Mouse (Mus musculus) erythroid progenitor cell, adult 5-6 weeks (primary cell): ENCODE data around the gene Mef2b. TPM values are rescaled to one million over a fixed set of nuclear protein-coding genes. Genes with fewer than 3 reads are reported as not detected.
A peak's percentile ranks its signal among the peaks of the same experiment; 100 is the strongest.

Source experiments
- ATAC-seq: replicated peaks from 2 replicates; pipeline ENCODE4 v1.8.0; 2016; ENCODE audit warnings: moderate number of reproducible peaks, mild to moderate bottlenecking, moderate TSS enrichment, inconsistent platforms; ENCODE audit not compliant: poor library complexity, low FRiP score, severe bottlenecking
- total RNA-seq, 2 experiments: library from RNA; stranded (forward) in 1 of 2; stranded (reverse) in 1 of 2; fragments of 150-400 nt in 1 of 2; fragments of 186-747, 209-891 nt in 1 of 2; gene quantifications; 2 replicates each; pipeline versions ENCODE4 v1.2.3 to v1.2.4; 2015 to 2017; ENCODE audit warnings: low replicate concordance in 2 of 2

Mef2b gene
- total RNA-seq, 2 experiments from 2014 or later: not detected

DNA sequence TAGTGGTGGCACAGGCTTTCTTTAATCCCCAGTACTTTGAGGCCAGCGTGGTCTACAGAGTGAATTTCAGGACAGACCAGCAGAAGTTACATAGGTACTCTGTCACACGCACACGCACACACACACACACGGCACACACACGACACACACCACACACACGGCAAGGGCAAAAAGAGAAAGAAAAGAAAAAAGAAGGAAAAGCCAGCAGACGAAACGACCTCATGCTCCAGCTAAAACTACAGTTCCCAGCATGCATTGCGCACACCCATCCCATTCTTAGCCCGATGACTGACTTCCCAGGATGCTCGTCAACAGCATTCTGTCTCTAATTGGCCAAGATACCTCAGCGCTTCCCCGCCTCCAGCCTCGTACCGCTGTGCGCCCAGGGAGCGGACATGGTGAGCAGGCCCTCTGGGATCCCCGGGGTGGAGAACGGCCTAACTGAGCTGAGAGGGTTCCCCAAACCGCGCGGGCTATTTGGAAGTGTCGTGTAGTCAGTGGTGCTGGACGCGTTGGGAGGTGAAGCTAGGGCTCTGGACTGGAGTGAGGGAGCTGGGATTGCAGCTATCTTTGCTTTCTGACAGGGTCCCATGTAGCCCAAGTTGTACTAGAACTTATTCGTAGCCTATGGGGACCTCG is 32.7 kb downstream of the Mef2b start, which contains the start of gene Tmem161a:
Gene Tmem161a (plus strand): TSS at position 314 of the 639 bp plus-strand sequence.
- ATAC-seq: peak; percentile 99

DNA sequence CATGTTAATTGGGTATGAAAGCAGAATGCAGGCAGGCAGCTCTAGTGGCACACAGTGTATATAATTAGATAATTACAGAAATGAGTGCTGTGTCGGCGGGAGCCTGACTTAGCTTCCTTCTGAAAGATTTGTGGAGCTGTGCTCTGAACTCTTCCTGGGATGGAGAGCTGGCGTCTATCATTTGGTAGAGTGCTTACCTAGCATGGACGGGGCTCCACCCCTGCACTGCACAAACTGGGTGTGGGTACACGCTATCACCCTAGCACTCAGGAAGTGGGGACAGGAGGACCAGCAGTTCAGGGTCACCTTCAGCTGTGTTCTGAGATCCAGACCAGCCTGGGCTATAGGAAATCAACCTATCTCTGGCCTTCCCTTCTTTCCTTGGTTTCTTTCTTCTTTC is 33.8 kb downstream of the Mef2b start:
- 0 out of 2 replicates have a peak, but pooled peaks have one; percentile 28 for ATAC-seq

DNA sequence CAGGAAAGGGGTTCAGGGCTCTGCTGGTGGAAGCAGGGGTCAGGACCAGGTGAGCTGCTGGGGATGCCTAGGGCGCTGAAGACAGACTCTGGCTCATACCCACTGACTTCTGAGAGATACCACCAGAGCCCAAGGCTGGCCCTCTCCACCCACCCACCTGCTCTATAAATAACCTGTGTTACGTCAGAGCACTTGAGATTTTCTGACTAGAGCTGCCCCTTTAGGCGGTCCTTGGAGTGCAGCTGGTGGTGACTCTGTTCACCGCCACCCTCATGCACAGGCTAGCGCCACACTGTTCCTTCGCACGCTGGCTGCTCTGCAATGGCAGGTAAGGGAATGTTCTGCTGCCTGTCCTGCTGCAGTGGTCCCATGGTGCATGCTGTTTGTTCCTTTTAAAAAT is 34.6 kb downstream of the Mef2b start:
- no peak for ATAC-seq

DNA sequence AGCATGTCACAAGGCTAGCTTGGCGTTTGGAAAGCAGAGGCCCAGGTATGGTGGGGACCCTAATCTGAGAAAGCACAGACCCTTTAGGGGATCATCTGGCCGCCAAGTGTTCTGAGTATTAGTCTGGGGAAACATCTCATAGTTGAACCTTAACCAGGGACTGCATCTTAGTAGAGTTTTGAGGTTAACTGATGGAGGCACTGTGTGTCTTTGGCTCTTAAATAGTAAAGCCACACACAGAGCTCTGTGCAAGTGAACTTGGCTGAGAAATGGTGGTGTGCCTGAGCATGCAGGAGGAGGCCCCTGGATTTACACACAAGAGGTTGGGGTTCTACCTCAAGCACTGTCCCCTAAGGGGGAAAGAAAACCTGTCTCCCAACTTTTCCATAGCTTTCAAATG is 38.7 kb downstream of the Mef2b start:
- no peak for ATAC-seq

DNA sequence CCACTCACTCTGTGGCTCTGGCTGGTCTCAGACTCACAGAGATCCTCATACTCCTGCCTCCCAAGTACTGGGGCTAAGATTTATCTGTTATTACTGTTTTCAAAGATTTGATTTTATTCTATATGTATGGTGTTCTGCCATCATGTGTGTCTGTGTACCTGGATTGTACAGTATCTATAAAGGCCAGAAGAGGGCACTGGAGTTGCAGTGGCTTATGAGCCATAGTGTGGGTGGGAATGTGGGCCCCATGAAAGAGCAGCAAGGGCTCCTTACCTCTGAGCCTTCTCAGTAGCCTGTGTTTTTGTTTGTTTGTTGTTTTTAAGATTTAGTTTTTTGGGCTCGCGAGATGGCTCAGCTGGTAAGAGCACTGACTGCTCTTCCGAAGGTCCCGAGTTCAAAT is 39.6 kb downstream of the Mef2b start:
- no peak for ATAC-seq

DNA sequence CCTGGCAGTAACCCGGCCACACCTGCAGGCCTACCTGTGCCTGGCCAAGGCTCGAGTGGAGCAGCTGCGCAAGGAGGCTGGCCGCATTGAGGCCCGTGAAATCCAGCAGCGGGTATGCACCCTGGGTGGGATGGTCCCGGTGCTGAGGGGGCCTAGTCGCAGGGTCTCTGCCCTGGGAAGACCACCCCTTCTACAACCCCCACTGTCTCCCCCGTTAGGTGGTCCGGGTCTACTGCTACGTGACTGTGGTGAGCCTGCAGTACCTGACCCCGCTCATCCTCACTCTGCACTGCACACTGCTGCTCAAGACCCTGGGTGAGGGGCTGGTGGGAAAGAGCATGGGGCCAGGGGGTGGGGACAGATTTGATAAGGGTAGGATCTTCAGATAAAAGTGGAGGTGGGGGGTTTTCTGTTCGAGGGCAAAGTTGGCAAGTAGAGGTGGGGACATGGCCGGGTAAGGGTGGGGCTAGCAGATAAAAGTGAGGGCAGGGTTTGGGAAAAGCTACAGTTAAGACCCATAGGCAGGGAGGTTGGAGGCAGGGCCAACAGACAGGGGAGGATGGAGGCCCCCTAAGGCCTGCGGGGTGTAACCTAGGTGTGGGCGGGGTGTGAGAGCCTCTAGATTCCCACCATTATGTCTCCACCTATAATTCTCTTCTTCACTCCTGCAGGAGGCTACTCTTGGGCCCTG is 41.8 kb downstream of the Mef2b start:
- ATAC-seq: peak; percentile 50; the same call in 1 of the 2 replicates

DNA sequence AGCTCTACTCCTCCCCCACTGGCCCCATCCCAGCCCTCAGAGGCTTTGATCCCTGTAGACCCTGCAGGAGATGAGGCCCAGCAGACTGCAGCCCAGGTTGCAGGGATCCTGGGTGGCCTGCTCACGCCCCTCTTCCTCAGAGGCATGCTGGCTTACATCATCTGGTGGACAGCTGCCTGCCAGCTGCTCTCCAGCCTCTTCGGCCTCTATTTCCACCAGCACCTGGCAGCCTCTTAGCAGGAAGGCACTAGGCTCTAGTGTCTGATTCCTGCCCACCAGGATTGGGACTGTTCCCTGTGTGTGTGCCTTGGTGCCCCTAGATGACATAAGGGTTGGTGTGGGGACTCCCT is 42.4 kb downstream of the Mef2b start:
- ATAC-seq: no peak

DNA sequence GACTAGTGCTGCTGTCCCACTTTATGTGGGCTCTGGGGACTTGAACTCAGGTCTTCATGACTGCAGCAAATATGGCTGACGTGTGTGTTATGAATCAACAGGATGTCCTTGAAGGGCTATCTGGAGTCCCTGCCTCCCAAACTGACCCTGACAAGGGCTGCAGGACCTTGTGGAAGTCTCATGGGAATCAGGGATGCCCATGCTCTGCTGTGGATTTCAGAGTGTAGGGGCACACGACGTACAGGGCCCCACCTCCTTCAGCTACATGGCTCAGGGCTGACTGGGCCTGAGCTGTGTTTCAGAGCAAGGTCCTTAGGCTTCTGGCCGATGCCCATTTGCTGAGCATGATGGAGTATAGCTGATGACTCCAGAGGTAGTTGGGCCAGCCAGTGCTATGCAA is 43.7 kb downstream of the Mef2b start:
- no peak for ATAC-seq

DNA sequence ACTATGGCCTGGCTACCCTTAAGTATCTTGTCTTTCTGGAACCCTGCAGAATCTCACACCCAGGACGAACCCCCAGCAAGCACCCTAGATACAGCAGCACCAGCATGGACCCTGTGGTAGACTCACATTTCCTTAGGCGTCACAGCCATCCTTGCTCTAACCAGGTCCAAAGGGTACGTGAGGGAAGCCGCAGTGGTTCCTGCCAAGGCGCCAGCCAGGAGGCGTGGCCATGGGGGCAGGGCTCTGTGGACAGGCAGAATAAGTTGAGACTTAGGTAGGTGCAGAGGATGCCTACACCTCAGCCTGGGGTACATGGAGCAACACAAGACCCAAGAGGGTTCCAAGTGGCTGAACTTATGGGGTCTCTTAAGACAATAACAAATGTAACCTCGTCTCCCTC is 49.2 kb downstream of the Mef2b start:
- ATAC-seq: no peak

DNA sequence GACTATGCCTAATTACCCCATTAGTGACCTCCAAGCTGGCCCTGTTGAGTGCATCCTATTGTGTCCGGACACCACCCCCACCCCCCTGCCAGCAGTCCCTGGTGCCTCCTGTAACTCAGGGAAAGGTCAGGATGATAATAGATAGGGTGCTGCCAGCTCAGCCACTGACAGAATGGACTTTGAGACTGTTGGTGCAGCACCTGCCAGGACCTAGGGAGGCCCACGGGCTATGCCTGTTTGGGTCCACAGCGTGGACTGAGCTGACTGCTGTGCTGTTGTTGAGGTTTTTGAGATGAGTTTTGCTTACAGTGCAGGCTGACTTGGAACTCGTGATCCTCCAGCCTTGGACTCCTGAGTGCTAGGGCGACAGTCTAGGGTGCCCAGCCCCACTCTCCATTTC is 53.7 kb downstream of the Mef2b start:
- ATAC-seq: no peak

DNA sequence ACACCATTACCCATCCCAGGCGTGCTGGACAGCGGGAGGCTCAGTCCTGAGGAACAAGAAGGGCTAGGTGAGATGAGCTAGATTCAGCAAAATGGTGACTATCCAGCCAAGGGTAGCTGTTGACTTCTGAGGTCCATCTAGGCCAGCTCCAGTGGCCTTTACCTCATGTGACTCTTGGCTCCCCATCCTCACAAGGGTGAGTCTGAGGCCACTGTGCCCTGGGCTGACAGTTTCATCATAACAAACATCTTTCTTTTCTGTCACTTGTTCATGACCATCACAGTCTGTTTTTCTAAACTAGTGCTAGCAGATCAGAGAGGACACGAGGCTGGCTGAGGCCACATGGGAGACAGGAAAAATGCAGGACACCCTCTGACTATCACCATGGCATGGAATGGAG is 54.7 kb downstream of the Mef2b start:
- no peak for ATAC-seq

DNA sequence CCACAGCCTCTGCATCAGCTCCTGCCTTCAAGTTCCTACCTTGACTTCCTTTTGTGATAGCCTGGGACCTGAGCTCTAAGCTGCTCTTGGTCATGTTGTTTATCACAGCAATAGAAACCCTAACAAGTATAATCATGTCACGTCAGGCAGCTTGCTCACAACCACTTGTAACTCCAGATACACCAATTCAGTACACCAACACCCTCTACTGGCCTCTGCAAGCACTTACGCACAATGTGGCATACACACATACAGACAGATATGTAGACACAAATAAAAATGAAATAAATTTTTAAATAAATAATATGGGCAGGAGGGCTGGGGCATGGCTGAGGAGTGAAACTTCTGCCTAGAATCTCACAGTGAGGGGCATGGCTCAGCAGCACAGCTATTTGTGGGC is 56.3 kb downstream of the Mef2b start:
- no peak for ATAC-seq

DNA sequence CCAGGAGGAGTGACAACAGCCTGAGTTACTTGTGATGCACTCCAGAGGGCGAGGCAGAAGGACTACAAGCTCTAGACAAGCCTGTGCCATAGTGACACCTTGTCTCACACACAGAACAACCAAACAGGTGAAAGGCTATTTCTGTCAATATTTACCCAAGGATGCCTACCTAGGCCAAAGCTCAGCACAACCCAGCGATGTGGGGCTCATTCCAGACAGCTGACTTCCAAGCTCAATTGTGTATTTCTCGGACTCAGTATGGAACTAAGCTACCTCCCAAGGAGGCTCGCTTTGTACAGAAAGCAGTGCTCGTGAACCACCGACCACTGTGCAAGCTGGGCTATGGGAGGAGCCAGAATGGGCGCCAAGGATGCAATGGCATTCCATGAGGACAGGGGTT is 58.1 kb downstream of the Mef2b start:
- ATAC-seq: no peak

DNA sequence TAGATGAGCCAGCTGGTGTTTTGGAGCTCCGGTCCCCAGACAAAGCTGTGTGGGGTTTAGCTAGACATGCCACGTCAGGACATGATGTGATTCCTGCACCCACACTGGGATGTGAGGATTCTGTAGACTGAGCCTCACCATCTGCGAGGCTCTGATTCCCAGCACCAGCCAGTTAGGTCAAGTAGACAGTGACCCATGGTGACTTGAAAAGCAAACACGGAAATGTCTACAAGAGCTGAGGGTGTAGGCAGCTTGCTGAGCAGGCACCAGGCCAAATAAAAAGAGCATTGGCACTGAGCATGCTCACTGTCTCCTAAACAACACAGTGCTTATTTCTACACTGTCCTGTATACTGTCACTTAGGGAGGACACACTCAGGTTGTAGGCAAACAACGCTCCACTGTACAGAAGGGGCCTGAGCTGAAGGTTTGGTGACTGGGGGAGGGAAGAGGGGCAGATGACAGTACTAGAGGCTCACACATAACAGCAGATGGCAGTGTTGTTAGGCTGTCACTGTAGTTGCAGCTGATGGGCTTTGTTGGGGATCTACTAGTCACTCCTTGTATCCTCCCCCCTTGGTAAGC is 60.7 kb downstream of the Mef2b start:
- peak; percentile 44 for ATAC-seq

DNA sequence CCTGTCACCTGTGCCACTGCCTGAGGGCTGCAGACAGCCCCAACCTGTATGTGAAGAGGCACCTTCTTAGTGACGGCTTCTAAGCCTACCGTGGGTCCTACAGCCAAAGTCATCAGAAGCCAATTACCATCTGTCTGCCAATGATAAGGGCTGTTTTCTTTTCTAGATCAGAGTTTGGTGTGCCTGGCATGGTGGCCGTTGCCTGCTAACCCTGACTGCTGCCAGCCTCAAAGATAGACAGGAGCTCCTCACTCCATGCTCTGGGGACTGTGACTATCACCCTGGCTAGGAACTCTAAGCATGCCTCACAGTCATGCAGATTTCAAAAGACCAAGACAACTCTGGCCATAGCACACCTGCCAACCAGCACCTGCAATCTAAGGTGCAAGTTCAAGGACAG is 61.9 kb downstream of the Mef2b start:
- ATAC-seq: peak; percentile 89

DNA sequence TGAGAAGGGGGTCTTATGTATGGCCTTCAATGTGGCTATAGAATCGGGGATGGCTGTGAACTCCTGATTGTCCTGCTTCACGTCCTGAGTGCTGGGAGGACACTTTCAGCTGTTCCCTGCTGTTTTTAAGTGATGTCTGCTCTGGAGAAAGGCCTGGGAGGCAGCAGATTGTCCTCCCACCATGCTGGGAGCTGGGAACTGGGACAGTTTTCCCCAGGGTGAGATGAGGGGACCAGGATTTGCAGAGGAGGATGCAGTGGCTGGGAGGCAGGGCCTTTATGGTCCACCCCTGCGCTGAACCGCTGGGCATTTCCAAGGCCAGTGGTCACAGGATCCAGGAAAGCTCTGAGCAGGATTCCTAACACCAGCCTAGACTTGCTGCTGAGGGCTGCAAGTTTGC is 63.6 kb downstream of the Mef2b start:
- no peak for ATAC-seq

DNA sequence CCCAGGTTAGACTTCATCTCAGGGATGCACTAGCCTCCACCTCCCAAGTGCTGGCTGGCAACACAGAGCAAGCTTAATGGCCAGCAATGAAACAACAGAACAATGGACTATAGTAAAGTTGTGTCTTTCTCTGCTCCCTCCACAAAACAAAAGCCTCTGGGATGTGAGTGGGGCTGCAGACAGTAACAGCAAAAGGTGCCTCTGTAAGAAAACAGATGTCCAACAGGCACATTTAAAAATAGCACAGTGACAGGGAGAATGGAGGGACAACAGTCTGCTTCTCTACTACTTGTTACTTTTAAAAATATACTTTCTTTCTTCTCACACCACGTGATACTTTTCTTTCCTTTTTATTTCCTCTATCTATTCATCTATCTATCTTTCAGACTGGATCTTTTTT is 65.2 kb downstream of the Mef2b start:
- ATAC-seq: no peak

DNA sequence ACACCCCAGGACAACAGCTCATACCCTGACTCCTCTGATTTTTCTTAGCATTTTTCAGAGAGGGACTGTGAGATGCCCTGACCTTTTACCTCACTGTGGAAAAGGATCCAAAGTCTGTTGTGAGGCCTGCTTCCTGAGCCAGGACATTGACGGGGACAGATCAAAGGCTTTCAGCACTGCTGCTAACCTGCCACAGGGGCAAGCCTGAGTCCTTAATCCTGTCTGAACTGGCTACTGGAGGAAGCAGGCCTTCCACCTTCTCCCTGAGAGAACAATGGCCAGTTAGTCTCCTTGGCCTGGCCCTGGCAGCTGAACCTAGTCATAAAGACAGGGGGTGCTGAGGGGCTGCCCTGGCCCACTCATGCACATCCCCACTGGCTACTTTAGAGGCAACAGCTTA is 68.6 kb downstream of the Mef2b start:
- no peak for ATAC-seq

DNA sequence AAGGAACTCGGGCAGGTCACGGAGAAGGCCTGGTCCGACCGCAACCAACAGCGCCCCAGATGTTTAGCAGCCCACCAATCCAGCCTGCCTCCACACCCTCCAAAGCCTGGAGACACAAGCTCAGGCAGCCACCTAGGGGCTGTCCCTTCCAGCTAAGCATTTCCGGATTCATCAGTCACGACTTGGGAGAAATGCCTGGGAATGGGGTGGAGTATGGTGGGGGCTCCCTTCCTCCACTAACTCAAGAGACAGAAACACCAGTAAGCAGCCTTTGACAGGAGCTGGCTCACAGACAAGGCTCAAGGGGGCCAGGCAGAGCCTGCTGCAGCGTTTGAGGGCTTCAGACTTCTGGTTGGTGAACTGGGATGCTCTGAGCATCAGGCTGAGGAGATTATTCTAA is 71.0 kb downstream of the Mef2b start:
- ATAC-seq: no peak

DNA sequence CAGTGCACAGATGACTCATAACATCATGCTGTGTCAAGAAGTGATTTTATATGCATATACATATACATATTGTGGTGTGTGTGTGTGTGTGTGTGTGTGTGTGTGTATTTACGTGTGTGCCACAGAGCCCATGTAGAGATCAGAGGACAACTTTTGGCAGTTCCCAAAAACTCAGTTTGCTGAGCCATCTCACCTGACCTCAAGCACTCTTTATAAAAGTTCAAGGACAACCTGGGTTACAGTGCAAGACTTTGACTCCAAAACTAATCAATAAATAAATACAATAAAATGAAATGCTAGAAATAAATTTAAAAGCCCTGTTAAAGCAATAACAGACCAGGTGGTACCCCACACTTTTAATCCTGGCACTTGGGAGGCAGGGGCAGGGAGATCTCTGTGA is 71.8 kb downstream of the Mef2b start:
- ATAC-seq: no peak

DNA sequence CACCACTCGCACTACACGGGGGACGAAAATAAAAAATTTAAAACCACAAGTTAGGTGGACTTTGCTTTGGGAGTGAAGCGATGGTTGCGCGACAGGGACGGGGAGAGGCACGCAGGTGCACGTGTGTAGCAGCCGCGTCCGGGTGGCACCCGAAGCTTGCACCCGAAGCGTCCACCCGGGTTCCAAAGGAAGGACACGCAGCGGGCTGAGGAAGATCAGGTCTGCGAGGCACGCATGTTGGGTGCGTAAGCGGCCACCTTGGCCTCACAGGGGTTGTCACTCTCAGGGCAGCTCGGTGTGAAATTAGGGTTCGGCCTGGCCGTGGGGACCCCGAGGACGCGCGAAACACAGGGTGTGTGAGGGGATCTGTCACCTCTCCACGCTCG is 72.2 kb downstream of the Mef2b start:
- ATAC-seq: 0 out of 2 replicates have a peak, but pooled peaks have one; percentile 20
